In the genomic region with DNA sequence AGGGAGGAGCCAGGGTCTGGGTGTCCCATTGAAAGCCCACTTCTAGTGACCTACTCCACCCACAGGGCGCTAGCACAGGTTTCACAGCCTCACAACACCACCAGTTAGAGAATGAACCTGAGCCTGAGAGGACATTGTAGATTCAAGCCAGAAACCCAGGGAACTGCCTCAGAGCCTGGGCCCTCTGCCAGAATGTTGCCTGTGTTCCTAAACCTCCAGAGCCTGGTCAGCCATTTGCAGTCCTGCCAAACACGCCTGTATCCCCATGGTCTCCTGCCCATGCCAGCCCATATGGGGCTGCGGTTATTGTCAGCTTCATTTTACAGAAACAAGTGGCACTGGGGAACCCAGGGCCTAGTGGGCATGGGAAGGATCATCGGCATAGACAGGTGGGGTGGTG, we compare ENCODE assay signal across 16 mouse cellular contexts. TPM values are rescaled to one million over a fixed set of nuclear protein-coding genes. Genes with fewer than 3 reads are reported as not detected.
DNase-seq lines count a peak whose midpoint lies in the region; ATAC-seq and TF ChIP-seq lines count a peak whose summit lies in the region.
"Had no signal": no experiment of that assay in that cellular context is flagged by ENCODE, and none has a peak within 500 bp of the region (broad histone marks: within the 10 kb centered on the region; RNA-seq: fewer than 3 reads in every experiment).

No protein-coding gene starts in this region.

- H3K4me3 ChIP-seq in hindbrain, embryonic 13.5 days, result no peak overlapping the region
- H3K4me3 ChIP-seq in hindbrain, embryonic 11.5 days (ENCODE audit: low read depth, low read length), result no peak overlapping the region
- H3K4me3 ChIP-seq in hindbrain, postnatal 0 days (ENCODE audit: low read length), result no peak overlapping the region
- no peak overlapping the region for H3K4me3 ChIP-seq in kidney, embryonic 14.5 days (ENCODE audit: low read length)
- H3K4me3 ChIP-seq: erythroblast, embryonic 14.5 days; layer of hippocampus, adult 2 months; megakaryocyte, embryonic 14.5 days had no signal

- no peak for TF ChIP-seq CTCF in hindbrain, postnatal 0 days (IDR thresholded peaks at IDR 0.05; ENCODE audit: low read depth)

- H3K27ac ChIP-seq in hindbrain, embryonic 13.5 days, result peak overlapping the region; percentile 48; the same call in 1 of the 2 replicates
- no peak overlapping the region for H3K27ac ChIP-seq in hindbrain, embryonic 11.5 days (ENCODE audit: low read depth, low read length)
- H3K27ac ChIP-seq in hindbrain, postnatal 0 days, result peak overlapping the region; percentile 32; the same call in 1 of the 2 replicates
- no peak overlapping the region for H3K27ac ChIP-seq in kidney, embryonic 14.5 days (ENCODE audit: low read depth, low read length)
- H3K27ac ChIP-seq: layer of hippocampus, adult 2 months; stomach, postnatal 0 days had no signal

- no peak overlapping the region for H3K9ac ChIP-seq in hindbrain, embryonic 13.5 days
- no peak overlapping the region for H3K9ac ChIP-seq in hindbrain, embryonic 11.5 days (ENCODE audit: low read depth, low read length)
- no peak overlapping the region for H3K9ac ChIP-seq in hindbrain, postnatal 0 days (replicated peaks; ENCODE audit: low read length)
- no peak overlapping the region for H3K9ac ChIP-seq in kidney, embryonic 14.5 days (ENCODE audit: low read depth, low read length)

- WGBS in hindbrain, embryonic 13.5 days, result 61% methylated on average over 4 of the region's 4 CpGs
- WGBS in hindbrain, embryonic 11.5 days, result 89% methylated on average over 4 of the region's 4 CpGs
- WGBS in hindbrain, postnatal 0 days, result 39% methylated on average over 4 of the region's 4 CpGs
- 85% methylated on average over 4 of the region's 4 CpGs for WGBS in kidney, embryonic 14.5 days

- ATAC-seq in hindbrain, embryonic 13.5 days (ENCODE audit: low FRiP score), result no peak
- no peak for ATAC-seq in hindbrain, embryonic 11.5 days (ENCODE audit: low FRiP score)
- ATAC-seq in hindbrain, postnatal 0 days, result peak; percentile 14
- ATAC-seq in kidney, embryonic 14.5 days (ENCODE audit: low FRiP score, low TSS enrichment), result no peak

- DNase-seq in adrenal gland, postnatal 10 days, result peak; percentile 79
- DNase-seq in adrenal gland, adult 8-10 months, result no peak
- DNase-seq in hindbrain, embryonic 11.5 days (ENCODE audit: low spot score), result no peak
- peak; percentile 66 for DNase-seq in brain, adult 2 months (ENCODE audit: low read depth, low spot score)
- DNase-seq in hindbrain, postnatal 0 days (ENCODE audit: low spot score), result peak; percentile 85
- no peak for DNase-seq in spleen, adult 12 weeks (ENCODE audit: low spot score)

- no peak overlapping the region for H3K4me2 ChIP-seq in hindbrain, embryonic 13.5 days
- H3K4me2 ChIP-seq in hindbrain, embryonic 11.5 days (replicated peaks; ENCODE audit: low read depth, low read length), result no peak overlapping the region
- H3K4me2 ChIP-seq in hindbrain, postnatal 0 days (ENCODE audit: low read depth, low read length), result no peak overlapping the region
- no peak overlapping the region for H3K4me2 ChIP-seq in kidney, embryonic 14.5 days (replicated peaks; ENCODE audit: low read depth, low read length)

- H3K36me3 ChIP-seq in hindbrain, embryonic 13.5 days, result no peaks in the 10 kb centered on the region
- H3K36me3 ChIP-seq in hindbrain, embryonic 11.5 days (ENCODE audit: control insufficient read depth, insufficient read depth, low read length), result no peaks in the 10 kb centered on the region
- no peaks in the 10 kb centered on the region for H3K36me3 ChIP-seq in hindbrain, postnatal 0 days (ENCODE audit: insufficient read depth, low read length)
- H3K36me3 ChIP-seq in kidney, embryonic 14.5 days (ENCODE audit: control insufficient read depth, insufficient read depth, low read length), result no peaks in the 10 kb centered on the region

- peaks cover 48% of the 10 kb centered on the region for H3K27me3 ChIP-seq in hindbrain, embryonic 13.5 days
- H3K27me3 ChIP-seq in hindbrain, embryonic 11.5 days (ENCODE audit: control insufficient read depth, insufficient read depth, low read length), result no peaks in the 10 kb centered on the region
- H3K27me3 ChIP-seq in hindbrain, postnatal 0 days (ENCODE audit: insufficient read depth, low read length), result 0 out of 2 replicates have a peak, but pooled peaks cover 3% of the 10 kb centered on the region
- no peaks in the 10 kb centered on the region for H3K27me3 ChIP-seq in kidney, embryonic 14.5 days (ENCODE audit: control insufficient read depth, insufficient read depth, low read length)

- peaks cover 34% of the 10 kb centered on the region for H3K4me1 ChIP-seq in hindbrain, embryonic 13.5 days (replicated peaks)
- no peaks in the 10 kb centered on the region for H3K4me1 ChIP-seq in hindbrain, embryonic 11.5 days (replicated peaks; ENCODE audit: control insufficient read depth, insufficient read depth, low read length)
- H3K4me1 ChIP-seq in hindbrain, postnatal 0 days (ENCODE audit: insufficient read depth, low read length), result peaks cover 15% of the 10 kb centered on the region; the same call in 1 of the 2 replicates
- H3K4me1 ChIP-seq in kidney, embryonic 14.5 days (ENCODE audit: control insufficient read depth, insufficient read depth, low read length), result no peaks in the 10 kb centered on the region
- H3K4me1 ChIP-seq: megakaryocyte, embryonic 14.5 days had no signal

- H3K9me3 ChIP-seq in hindbrain, embryonic 13.5 days, result no peaks in the 10 kb centered on the region
- no peaks in the 10 kb centered on the region for H3K9me3 ChIP-seq in hindbrain, embryonic 11.5 days (ENCODE audit: control insufficient read depth, low read length)
- no peaks in the 10 kb centered on the region for H3K9me3 ChIP-seq in hindbrain, postnatal 0 days (ENCODE audit: low read length)
- no peaks in the 10 kb centered on the region for H3K9me3 ChIP-seq in kidney, embryonic 14.5 days (ENCODE audit: control insufficient read depth, low read length)
- H3K9me3 ChIP-seq: G1E; megakaryocyte, embryonic 14.5 days had no signal

RNA-seq across cellular contexts. Expression of gene Htr6, which starts 20.0 kb away (rescaled TPM):
- total RNA-seq in adrenal gland, postnatal 10 days (2021), result under 1 TPM in 1 of 2 experiments, not detected in 1; 0.45 TPM
- total RNA-seq in adrenal gland, adult 8-10 months (2022), result under 1 TPM; 0.48 to 0.99 (median 0.84) TPM
- polyA plus RNA-seq in hindbrain, embryonic 13.5 days (2015; fragmentation: Nextera tagmentation; extraction: Ambion mirVana), result 0.18 and 0.27 TPM in 2 replicates
- not detected in 2 replicates for polyA plus RNA-seq in hindbrain, embryonic 11.5 days (2014; fragmentation: Nextera tagmentation; extraction: Ambion mirVana)
- 2.0 and 4.3 TPM in 2 replicates for total RNA-seq in hindbrain, postnatal 0 days (2014; rRNA removed)
- 0.74 and 0.96 TPM in 2 replicates for polyA plus RNA-seq in hindbrain, postnatal 0 days (2015; fragmentation: Nextera tagmentation; extraction: Ambion mirVana)
- 0.10 and 0.12 TPM in 2 replicates for polyA plus RNA-seq in kidney, embryonic 14.5 days (2014; fragmentation: Nextera tagmentation; extraction: Ambion mirVana)
- total RNA-seq: G1E; granulocyte monocyte progenitor cell, adult 5-6 weeks; neutrophil, adult 5-6 weeks had no signal
- polyA plus RNA-seq: erythroblast, embryonic 14.5 days; G1E; liver, embryonic 16.5 days; stomach, postnatal 0 days had no signal

RNA-seq across cellular contexts. Expression of gene Nbl1, which starts 37.5 kb away (rescaled TPM):
- 10 to 100 TPM; 39.7 to 40.9 TPM for total RNA-seq in adrenal gland, postnatal 10 days (2021)
- 10 to 100 TPM; 55.4 to 73.9 (median 64.2) TPM for total RNA-seq in adrenal gland, adult 8-10 months (2022)
- polyA plus RNA-seq in hindbrain, embryonic 13.5 days (2015; fragmentation: Nextera tagmentation; extraction: Ambion mirVana), result 40.8 and 45.3 TPM in 2 replicates
- 17.2 and 19.6 TPM in 2 replicates for polyA plus RNA-seq in hindbrain, embryonic 11.5 days (2014; fragmentation: Nextera tagmentation; extraction: Ambion mirVana)
- 69.4 and 85.3 TPM in 2 replicates for total RNA-seq in hindbrain, postnatal 0 days (2014; rRNA removed)
- 60.6 and 64.4 TPM in 2 replicates for polyA plus RNA-seq in hindbrain, postnatal 0 days (2015; fragmentation: Nextera tagmentation; extraction: Ambion mirVana)
- polyA plus RNA-seq in kidney, embryonic 14.5 days (2014; fragmentation: Nextera tagmentation; extraction: Ambion mirVana), result 15.5 and 22.3 TPM in 2 replicates
- total RNA-seq: granulocyte monocyte progenitor cell, adult 5-6 weeks; neutrophil, adult 5-6 weeks had no signal

Comparison
In these comparisons a context has a peak if more than half of its experiments do, and no peak if none do; other contexts are left out.
1. DNase-seq: peak in adrenal gland, postnatal 10 days (single experiment), brain, adult 2 months (single experiment) and hindbrain, postnatal 0 days (single experiment); none in adrenal gland, adult 8-10 months (single experiment), hindbrain, embryonic 11.5 days (single experiment) and spleen, adult 12 weeks (single experiment).
2. H3K27ac ChIP-seq: peak in hindbrain, embryonic 13.5 days (single experiment) and hindbrain, postnatal 0 days (single experiment); none in hindbrain, embryonic 11.5 days (single experiment) and kidney, embryonic 14.5 days (single experiment).